Mouse (Mus musculus): ENCODE measurements at regions not wholly inside any gene's neighbourhood (a gene's known extent, or its start where the extent isn't known, plus 50 kb on each side); places are given as distances from the start of the nearest gene placed in this dataset.

DNA sequence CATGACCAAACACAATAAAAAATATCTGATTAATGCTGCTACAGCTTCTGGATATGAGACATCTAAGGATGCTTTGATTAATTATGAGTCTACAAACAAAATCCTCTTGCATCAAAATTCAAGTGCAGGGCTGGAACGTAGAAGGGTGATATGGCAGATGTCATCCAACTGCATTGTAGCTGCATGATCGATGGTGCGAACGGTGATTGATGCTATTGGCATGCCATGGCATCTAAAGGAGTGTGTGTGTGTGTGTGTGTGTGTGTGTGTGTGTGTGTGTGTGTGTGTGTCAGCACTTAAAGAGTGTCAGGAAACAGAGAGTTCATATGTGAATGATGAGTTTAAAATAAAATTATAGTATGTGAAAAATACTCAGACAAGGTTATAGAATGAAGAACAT lies 864.6 kb upstream of the Nudt12 start:
- Histone ChIP-seq H3K27me3 (ENCODE audit: control insufficient read depth, insufficient read depth, low read length) (no peaks in the 10 kb centered on the region), H3K4me3 (replicated peaks; ENCODE audit: low read depth, low read length) (no peak overlapping the region), H3K36me3 (ENCODE audit: control insufficient read depth, insufficient read depth, low read length) (no peaks in the 10 kb centered on the region), H3K4me2 (ENCODE audit: low read length) (no peak overlapping the region), H3K9me3 (ENCODE audit: control insufficient read depth, low read length) (no peaks in the 10 kb centered on the region), H3K9ac (replicated peaks; ENCODE audit: low read length) (no peak overlapping the region), H3K27ac (replicated peaks; ENCODE audit: low read depth, low read length) (no peak overlapping the region), H3K4me1 (ENCODE audit: control insufficient read depth, insufficient read depth, low read length) (no peaks in the 10 kb centered on the region)
- no peak for DNase-seq
- WGBS = 90% methylated on average over 4 of the region's 4 CpGs
- no peak for ATAC-seq (ENCODE audit: low FRiP score, low TSS enrichment)

GRCm38 (mm10) chr17:59848853-59849252 lies 835.7 kb upstream of the Nudt12 start:
- H3K4me3 ChIP-seq (replicated peaks; ENCODE audit: low read depth, low read length) = no peak overlapping the region
- no peaks in the 10 kb centered on the region for H3K27me3 ChIP-seq (ENCODE audit: control insufficient read depth, insufficient read depth, low read length)
- H3K9me3 ChIP-seq (ENCODE audit: control insufficient read depth, low read length) = no peaks in the 10 kb centered on the region
- 61% methylated on average over 3 of the region's 3 CpGs for whole genome bisulfite sequencing
- H3K9ac ChIP-seq (replicated peaks; ENCODE audit: low read length) = no peak overlapping the region
- ATAC-seq (ENCODE audit: low FRiP score, low TSS enrichment) (peak; percentile 48; the same call in 1 of the 2 replicates), DNase-seq (peak; percentile 33)
- no peaks in the 10 kb centered on the region for H3K36me3 ChIP-seq (ENCODE audit: control insufficient read depth, insufficient read depth, low read length)
- no peaks in the 10 kb centered on the region for H3K4me1 ChIP-seq (ENCODE audit: control insufficient read depth, insufficient read depth, low read length)
- H3K4me2 ChIP-seq (ENCODE audit: low read length) = no peak overlapping the region
- H3K27ac ChIP-seq (replicated peaks; ENCODE audit: low read depth, low read length) = 0 out of 2 replicates have a peak overlapping the region, but pooled peaks have one; percentile 20

DNA sequence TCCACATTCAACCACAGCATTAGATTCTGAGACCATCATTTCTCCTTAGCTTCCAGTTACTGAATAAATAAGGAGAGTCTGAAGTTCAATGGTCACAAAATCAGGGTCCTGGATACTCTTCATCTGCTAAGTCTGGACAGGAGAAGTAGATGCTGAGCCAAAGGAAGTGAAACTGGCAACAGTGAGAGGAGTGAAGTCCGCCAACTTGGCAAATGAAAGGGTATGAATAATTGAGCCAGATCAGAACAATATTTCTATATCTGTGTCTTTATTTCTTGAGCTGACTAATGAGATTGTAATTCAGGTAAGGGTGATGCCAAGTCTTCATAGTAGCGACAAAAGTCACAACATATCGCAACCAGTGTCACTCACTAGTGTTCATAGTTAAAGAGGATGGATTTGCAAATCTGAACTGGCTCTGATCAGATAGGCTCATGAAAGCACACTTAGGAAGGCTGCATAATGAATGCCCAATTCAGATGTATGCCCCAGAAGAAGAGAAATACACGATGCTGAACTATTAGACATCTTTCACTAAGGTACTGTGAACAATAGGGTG lies 832.2 kb upstream of the Nudt12 start:
- Histone ChIP-seq H3K9me3 (ENCODE audit: control insufficient read depth, low read length) (no peaks in the 10 kb centered on the region), H3K27me3 (ENCODE audit: control insufficient read depth, insufficient read depth, low read length) (no peaks in the 10 kb centered on the region), H3K27ac (replicated peaks; ENCODE audit: low read depth, low read length) (no peak overlapping the region), H3K9ac (replicated peaks; ENCODE audit: low read length) (no peak overlapping the region), H3K4me1 (ENCODE audit: control insufficient read depth, insufficient read depth, low read length) (no peaks in the 10 kb centered on the region), H3K36me3 (ENCODE audit: control insufficient read depth, insufficient read depth, low read length) (no peaks in the 10 kb centered on the region), H3K4me2 (ENCODE audit: low read length) (no peak overlapping the region), H3K4me3 (replicated peaks; ENCODE audit: low read depth, low read length) (no peak overlapping the region)
- DNase-seq = no peak
- ATAC-seq (ENCODE audit: low FRiP score, low TSS enrichment) = no peak
- WGBS = 93% methylated on average over 4 of the region's 4 CpGs

GRCm38 (mm10) chr17:59805870-59806269 lies 792.7 kb upstream of the Nudt12 start:
- no peak for DNase-seq
- H3K9me3 ChIP-seq (ENCODE audit: control insufficient read depth, low read length) = no peaks in the 10 kb centered on the region
- no peak overlapping the region for H3K4me2 ChIP-seq (ENCODE audit: low read length)
- no peak overlapping the region for H3K4me3 ChIP-seq (replicated peaks; ENCODE audit: low read depth, low read length)
- no peaks in the 10 kb centered on the region for H3K4me1 ChIP-seq (ENCODE audit: control insufficient read depth, insufficient read depth, low read length)
- no peaks in the 10 kb centered on the region for H3K27me3 ChIP-seq (ENCODE audit: control insufficient read depth, insufficient read depth, low read length)
- ATAC-seq (ENCODE audit: low FRiP score, low TSS enrichment) = no peak
- no peaks in the 10 kb centered on the region for H3K36me3 ChIP-seq (ENCODE audit: control insufficient read depth, insufficient read depth, low read length)
- no peak overlapping the region for H3K27ac ChIP-seq (replicated peaks; ENCODE audit: low read depth, low read length)
- no peak overlapping the region for H3K9ac ChIP-seq (replicated peaks; ENCODE audit: low read length)
- WGBS = 89% methylated on average over 3 of the region's 3 CpGs

GRCm38 (mm10) chr17:59793434-59793833 lies 780.3 kb upstream of the Nudt12 start:
- Histone ChIP-seq H3K9me3 (ENCODE audit: control insufficient read depth, low read length) (no peaks in the 10 kb centered on the region), H3K4me1 (ENCODE audit: control insufficient read depth, insufficient read depth, low read length) (no peaks in the 10 kb centered on the region), H3K27ac (replicated peaks; ENCODE audit: low read depth, low read length) (no peak overlapping the region), H3K9ac (replicated peaks; ENCODE audit: low read length) (no peak overlapping the region), H3K36me3 (ENCODE audit: control insufficient read depth, insufficient read depth, low read length) (no peaks in the 10 kb centered on the region), H3K4me2 (ENCODE audit: low read length) (no peak overlapping the region), H3K4me3 (replicated peaks; ENCODE audit: low read depth, low read length) (no peak overlapping the region), H3K27me3 (ENCODE audit: control insufficient read depth, insufficient read depth, low read length) (no peaks in the 10 kb centered on the region)
- DNase-seq (no peak), ATAC-seq (ENCODE audit: low FRiP score, low TSS enrichment) (no peak)

- H3K9ac ChIP-seq (replicated peaks; ENCODE audit: low read length) = no peak overlapping the region
- no peak overlapping the region for H3K27ac ChIP-seq (replicated peaks; ENCODE audit: low read depth, low read length)
- no peaks in the 10 kb centered on the region for H3K9me3 ChIP-seq (ENCODE audit: control insufficient read depth, low read length)
- H3K4me3 ChIP-seq (replicated peaks; ENCODE audit: low read depth, low read length) = no peak overlapping the region
- no peaks in the 10 kb centered on the region for H3K4me1 ChIP-seq (ENCODE audit: control insufficient read depth, insufficient read depth, low read length)
- no peaks in the 10 kb centered on the region for H3K36me3 ChIP-seq (ENCODE audit: control insufficient read depth, insufficient read depth, low read length)
- H3K27me3 ChIP-seq (ENCODE audit: control insufficient read depth, insufficient read depth, low read length) = no peaks in the 10 kb centered on the region
- ATAC-seq (ENCODE audit: low FRiP score, low TSS enrichment) (no peak), DNase-seq (no peak)
- no peak overlapping the region for H3K4me2 ChIP-seq (ENCODE audit: low read length)
- WGBS = 87% methylated on average over 4 of the region's 4 CpGs
Observed at GRCm38 (mm10) chr17:59792780-59793179, 779.6 kb upstream of the Nudt12 start.

- peak; percentile 59 for DNase-seq
Observed at GRCm38 (mm10) chr17:59774075-59774474, 760.9 kb upstream of the Nudt12 start.

GRCm38 (mm10) chr17:59766580-59766979 lies 753.4 kb upstream of the Nudt12 start:
- Histone ChIP-seq H3K9me3 (ENCODE audit: control insufficient read depth, low read length) (no peaks in the 10 kb centered on the region), H3K27ac (replicated peaks; ENCODE audit: low read depth, low read length) (no peak overlapping the region), H3K4me3 (replicated peaks; ENCODE audit: low read depth, low read length) (no peak overlapping the region), H3K36me3 (ENCODE audit: control insufficient read depth, insufficient read depth, low read length) (no peaks in the 10 kb centered on the region), H3K4me2 (ENCODE audit: low read length) (no peak overlapping the region), H3K9ac (replicated peaks; ENCODE audit: low read length) (no peak overlapping the region), H3K4me1 (ENCODE audit: control insufficient read depth, insufficient read depth, low read length) (no peaks in the 10 kb centered on the region), H3K27me3 (ENCODE audit: control insufficient read depth, insufficient read depth, low read length) (no peaks in the 10 kb centered on the region)
- no peak for DNase-seq
- WGBS = 98% methylated on average over 7 of the region's 7 CpGs
- no peak for ATAC-seq (ENCODE audit: low FRiP score, low TSS enrichment)

More at GRCm38 (mm10) chr17:59774075-59774474, 760.9 kb upstream of the Nudt12 start:
- ATAC-seq (ENCODE audit: low FRiP score, low TSS enrichment) = no peak
- Histone ChIP-seq H3K4me1 (ENCODE audit: control insufficient read depth, insufficient read depth, low read length) (no peaks in the 10 kb centered on the region), H3K4me3 (replicated peaks; ENCODE audit: low read depth, low read length) (no peak overlapping the region), H3K4me2 (ENCODE audit: low read length) (no peak overlapping the region), H3K36me3 (ENCODE audit: control insufficient read depth, insufficient read depth, low read length) (no peaks in the 10 kb centered on the region), H3K27me3 (ENCODE audit: control insufficient read depth, insufficient read depth, low read length) (no peaks in the 10 kb centered on the region), H3K9me3 (ENCODE audit: control insufficient read depth, low read length) (no peaks in the 10 kb centered on the region), H3K27ac (replicated peaks; ENCODE audit: low read depth, low read length) (no peak overlapping the region), H3K9ac (replicated peaks; ENCODE audit: low read length) (no peak overlapping the region)
- 52% methylated on average over 3 of the region's 3 CpGs for WGBS

DNA sequence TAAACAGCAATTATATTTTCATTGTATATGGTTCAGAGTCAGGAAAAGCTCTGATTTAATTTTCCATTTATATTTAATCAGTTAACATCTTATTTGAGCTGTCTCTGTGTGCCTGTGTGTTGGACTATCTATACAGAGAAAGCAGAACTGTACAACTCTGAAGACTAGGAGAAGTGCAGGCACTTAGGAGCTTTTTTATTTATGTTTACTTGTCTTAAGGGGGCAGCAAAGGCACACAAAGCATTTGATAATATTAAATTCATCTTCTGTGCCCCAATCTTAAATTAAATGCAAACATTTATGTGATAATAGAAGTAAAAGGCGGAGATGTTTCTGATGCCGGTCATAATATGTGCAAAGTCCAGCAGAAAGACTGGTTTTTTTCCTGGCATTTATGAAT lies 751.3 kb upstream of the Nudt12 start:
- Histone ChIP-seq H3K36me3 (ENCODE audit: control insufficient read depth, insufficient read depth, low read length) (no peaks in the 10 kb centered on the region), H3K27ac (replicated peaks; ENCODE audit: low read depth, low read length) (no peak overlapping the region), H3K4me3 (replicated peaks; ENCODE audit: low read depth, low read length) (no peak overlapping the region), H3K27me3 (ENCODE audit: control insufficient read depth, insufficient read depth, low read length) (no peaks in the 10 kb centered on the region), H3K4me1 (ENCODE audit: control insufficient read depth, insufficient read depth, low read length) (no peaks in the 10 kb centered on the region), H3K9ac (replicated peaks; ENCODE audit: low read length) (no peak overlapping the region), H3K9me3 (ENCODE audit: control insufficient read depth, low read length) (no peaks in the 10 kb centered on the region), H3K4me2 (ENCODE audit: low read length) (no peak overlapping the region)
- peak; percentile 76 for DNase-seq
- ATAC-seq (ENCODE audit: low FRiP score, low TSS enrichment) = no peak
- WGBS = 59% methylated on average over 2 of the region's 2 CpGs

All from midbrain, embryonic 14.5 days (tissue).